Mouse (Mus musculus) CH12.LX (cell line): ENCODE measurements around the gene Pld1.

Experiments used
- CHD1 ChIP-seq: IDR thresholded peaks from 2 replicates; pipeline ENCODE4 v1.6.1; 2012; ENCODE audit warnings: low read depth, low read length, improper control_type of control experiment, inconsistent platforms
- CHD2 ChIP-seq: IDR thresholded peaks from 2 replicates; pipeline ENCODE4 v1.6.1; 2011; ENCODE audit warnings: low read length, improper control_type of control experiment
- CTCF ChIP-seq, 2 experiments: IDR thresholded peaks in 1 of 2; conservative IDR thresholded peaks in 1 of 2; 2 replicates each; pipeline ENCODE4 v1.5.1; 2011 to 2012; ENCODE audit warnings: low read depth in 2 of 2, low read length in 2 of 2, improper control_type of control experiment in 1 of 2, inconsistent platforms in 1 of 2, mild to moderate bottlenecking in 1 of 2, moderate library complexity in 1 of 2
- MAZ ChIP-seq: IDR thresholded peaks from 2 replicates; pipeline ENCODE4 v1.6.1; 2012; ENCODE audit warnings: low read depth, mild to moderate bottlenecking, inconsistent platforms, low read length, improper control_type of control experiment, moderate library complexity
- NELFE ChIP-seq: IDR thresholded peaks from 2 replicates; pipeline ENCODE4 v1.6.1; 2011; ENCODE audit warnings: low read depth, low read length, improper control_type of control experiment
- NRF1 ChIP-seq: IDR thresholded peaks from 2 replicates; pipeline ENCODE4 v1.6.1; 2014; ENCODE audit warnings: low read depth, mild to moderate bottlenecking, inconsistent platforms, low read length, improper control_type of control experiment, moderate library complexity
- PAX5 ChIP-seq: IDR thresholded peaks from 2 replicates; pipeline ENCODE4 v1.6.1; 2012; ENCODE audit warnings: low read length, inconsistent platforms, mixed read lengths
- POLR2A ChIP-seq: IDR thresholded peaks from 2 replicates; pipeline ENCODE4 v1.6.1; 2011; ENCODE audit warnings: low read depth, mild to moderate bottlenecking, improper control_type of control experiment, low read length
- USF1 ChIP-seq: IDR thresholded peaks from 2 replicates; pipeline ENCODE4 v1.6.1; 2014; ENCODE audit warnings: low read depth, mild to moderate bottlenecking, inconsistent platforms, low read length, improper control_type of control experiment

DNA sequence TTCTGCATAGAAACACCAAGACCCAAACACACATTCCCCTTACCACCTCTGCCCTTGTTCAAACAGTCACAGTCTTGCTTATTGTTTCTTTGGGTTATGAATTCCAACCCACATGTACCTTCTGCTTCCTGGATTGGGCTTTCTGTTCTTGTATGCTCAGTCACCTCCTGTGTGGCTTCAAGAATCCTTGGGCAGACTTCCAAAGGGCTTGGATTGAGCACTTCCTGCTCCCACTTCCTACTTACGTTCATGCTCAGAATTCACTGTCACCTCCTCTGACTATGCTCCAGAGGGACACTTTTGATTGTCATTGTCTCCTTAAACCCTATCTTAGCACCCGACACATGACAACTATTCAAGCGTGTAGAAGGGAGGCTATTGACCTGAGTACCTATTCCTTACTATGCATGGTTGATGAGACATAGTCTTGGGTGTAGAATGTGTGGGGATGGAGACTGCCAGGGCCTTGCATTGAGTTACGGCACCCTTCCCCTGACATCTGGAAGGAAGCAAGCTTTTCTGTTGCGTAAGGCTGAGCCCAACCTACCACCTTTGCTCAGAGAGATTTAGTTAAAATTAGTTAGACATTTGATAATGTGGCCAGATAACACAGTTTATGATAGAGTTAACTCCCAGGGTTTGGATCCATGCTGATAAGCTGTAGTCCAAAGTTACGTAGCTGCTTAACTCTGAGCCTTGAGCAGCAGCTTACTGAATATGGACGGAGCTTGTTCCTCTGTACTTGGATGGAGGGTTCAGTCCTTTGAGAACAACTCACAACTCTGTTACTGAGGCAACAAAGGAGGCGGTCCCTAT lies 55.9 kb downstream of the Pld1 start:
- no peak for TF ChIP-seq NRF1
- no peak for TF ChIP-seq NELFE
- TF ChIP-seq CHD2, result no peak
- no peak for TF ChIP-seq POLR2A
- TF ChIP-seq CTCF (conservative IDR thresholded peaks at IDR 0.05 in 1 of 2, IDR thresholded peaks at IDR 0.05 in 1 of 2; ENCODE audit: low read depth in 2 of 2, low read length in 2 of 2), result no peak
- TF ChIP-seq PAX5, result no peak
- TF ChIP-seq CHD1, result no peak
- no peak for TF ChIP-seq MAZ
- no peak for TF ChIP-seq USF1
